Mouse (Mus musculus): ENCODE data around the gene Hspb2.

Gene Hspb2

GRCm38 (mm10) chr9:50732560-50732959 is 19.6 kb downstream of the Hspb2 start:
- POLR2A ChIA-PET = interaction anchor here in 1 of 4 experiments (1.1 to 2.3 kb wide), 3 partner anchors 9 to 35 kb away, joined by 3 to 7 read pairs (median 4); partner anchors contain the start of gene Fdxacb1
- CTCF ChIA-PET = interaction anchor here in 1 of 4 experiments (1.1 kb wide), 1 partner anchor 21 kb away, joined by 3 read pairs; no protein-coding TSS in a partner anchor

- CTCF ChIA-PET = interaction anchor here in 2 of 4 experiments (0.6 to 1.8 kb wide), 3 partner anchors 7 to 11 kb away, joined by 3 to 5 read pairs (median 3); partner anchors contain the start of gene Dixdc1 (in 1 of the 2)
Measured at GRCm38 (mm10) chr9:50729600-50729999, 22.6 kb downstream of the Hspb2 start.

GRCm38 (mm10) chr9:50727925-50728651 is 24.1 kb downstream of the Hspb2 start:
- POLR2A ChIA-PET = interaction anchor here in 3 of 4 experiments (0.7 to 5.9 kb wide), 22 partner anchors 9 to 46 kb away, joined by 3 to 23 read pairs (median 4); partner anchors contain the start of genes Dixdc1 (in 3 of the 3), 2310030G06Rik (in 2 of the 3) and Fdxacb1 (in 1 of the 3)
- CTCF ChIA-PET = interaction anchor here in 2 of 4 experiments (0.6 to 0.9 kb wide), 3 partner anchors 19 to 1194 kb away, joined by 3 read pairs; partner anchors contain the start of gene Fdxacb1 (in 1 of the 2)

More at GRCm38 (mm10) chr9:50729600-50729999, 22.6 kb downstream of the Hspb2 start:
- POLR2A ChIA-PET = interaction anchor here in 3 of 4 experiments (0.7 to 5.9 kb wide), 9 partner anchors 9 to 550 kb away, joined by 3 to 23 read pairs (median 6); partner anchors contain the start of genes Dixdc1 (in 2 of the 3), 2310030G06Rik (in 1 of the 3) and Fdxacb1 (in 1 of the 3)

GRCm38 (mm10) chr9:50727171-50727924 is 24.8 kb downstream of the Hspb2 start:
- CTCF ChIA-PET = interaction anchor here in 2 of 4 experiments (0.5 to 1.0 kb wide), 5 partner anchors 18 to 280 kb away, joined by 3 read pairs; partner anchors contain the start of genes Fdxacb1 (in 1 of the 2), Sdhd (in 1 of the 2) and Timm8b (in 1 of the 2)

GRCm38 (mm10) chr9:50725921-50726590 is 26.1 kb downstream of the Hspb2 start:
- POLR2A ChIA-PET = interaction anchor here in 3 of 4 experiments (0.6 to 5.9 kb wide), 10 partner anchors 8 to 42 kb away, joined by 3 to 23 read pairs (median 8); partner anchors contain the start of genes 2310030G06Rik (in 3 of the 3), Dixdc1 (in 2 of the 3) and Fdxacb1 (in 2 of the 3)
- CTCF ChIA-PET = interaction anchor here in 1 of 4 experiments (0.6 kb wide), 1 partner anchor 74 kb away, joined by 4 read pairs; no protein-coding TSS in a partner anchor

More at GRCm38 (mm10) chr9:50727171-50727924, 24.8 kb downstream of the Hspb2 start:
- POLR2A ChIA-PET = interaction anchor here in 3 of 4 experiments (0.6 to 5.9 kb wide), 26 partner anchors 8 to 272 kb away, joined by 3 to 23 read pairs (median 4); partner anchors contain the start of genes 2310030G06Rik (in 2 of the 3), Dixdc1 (in 2 of the 3), Fdxacb1 (in 2 of the 3) and Cryab (in 1 of the 3)

- ChIA-PET CTCF (interaction anchor here in 1 of 4 experiments (0.6 kb wide), 1 partner anchor 12 kb away, joined by 3 read pairs; no protein-coding TSS in a partner anchor), POLR2A (interaction anchor here in 2 of 4 experiments (0.5 to 0.9 kb wide), 2 partner anchors 27 to 28 kb away, joined by 3 read pairs; no protein-coding TSS in a partner anchor)
Measured at GRCm38 (mm10) chr9:50724661-50725330, 27.4 kb downstream of the Hspb2 start.

GRCm38 (mm10) chr9:50724147-50724546 is 28.0 kb downstream of the Hspb2 start:
- POLR2A ChIA-PET = interaction anchor here in 1 of 4 experiments (0.9 to 1.2 kb wide), 3 partner anchors 9 to 26 kb away, joined by 3 read pairs; no protein-coding TSS in a partner anchor

GRCm38 (mm10) chr9:50723406-50723805 is 28.7 kb downstream of the Hspb2 start:
- ChIA-PET POLR2A (interaction anchor here in 1 of 4 experiments (0.7 to 1.2 kb wide), 3 partner anchors 10 to 29 kb away, joined by 3 read pairs; no protein-coding TSS in a partner anchor), CTCF (no interaction called here)

More at GRCm38 (mm10) chr9:50724147-50724546, 28.0 kb downstream of the Hspb2 start:
- CTCF ChIA-PET = interaction anchor here in 1 of 4 experiments (0.6 kb wide), 1 partner anchor 13 kb away, joined by 3 read pairs; no protein-coding TSS in a partner anchor

- ChIA-PET POLR2A (interaction anchor here in 2 of 4 experiments (0.6 to 2.0 kb wide), 4 partner anchors 21 to 113 kb away, joined by 3 to 7 read pairs (median 4); no protein-coding TSS in a partner anchor), CTCF (interaction anchor here in 2 of 4 experiments (0.6 to 1.2 kb wide), 6 partner anchors 7 to 47 kb away, joined by 3 read pairs; partner anchors contain the start of genes Dixdc1 (in 1 of the 2) and Fdxacb1 (in 1 of the 2))
Measured at GRCm38 (mm10) chr9:50722451-50722911, 29.7 kb downstream of the Hspb2 start.

- ChIA-PET CTCF (interaction anchor here in 2 of 4 experiments (0.7 to 1.6 kb wide), 2 partner anchors 40 to 47 kb away, joined by 3 to 4 read pairs; partner anchors contain the start of gene Fdxacb1 (in 1 of the 2)), POLR2A (interaction anchor here in 2 of 4 experiments (1.1 to 2.0 kb wide), 5 partner anchors 9 to 47 kb away, joined by 3 to 8 read pairs (median 4); partner anchors contain the start of gene Fdxacb1 (in 1 of the 2))
Measured at GRCm38 (mm10) chr9:50721061-50721460, 31.1 kb downstream of the Hspb2 start.

GRCm38 (mm10) chr9:50718878-50719277 is 33.3 kb downstream of the Hspb2 start:
- ChIA-PET POLR2A (interaction anchor here in 3 of 4 experiments (0.7 to 2.2 kb wide), 7 partner anchors 8 to 21 kb away, joined by 3 to 15 read pairs (median 3); partner anchors contain the start of gene Dixdc1 (in 2 of the 3)), CTCF (no interaction called here)

GRCm38 (mm10) chr9:50714188-50714587 is 38.0 kb downstream of the Hspb2 start:
- ChIA-PET CTCF (no interaction called here), POLR2A (no interaction called here)

- POLR2A ChIA-PET = interaction anchor here in 2 of 4 experiments (0.5 to 1.0 kb wide), 4 partner anchors 9 to 1730 kb away, joined by 3 to 4 read pairs (median 4); partner anchors contain the start of gene Alg9 (in 1 of the 2)
- CTCF ChIA-PET = interaction anchor here in 2 of 4 experiments (0.8 to 1.2 kb wide), 3 partner anchors 12 to 35 kb away, joined by 3 to 4 read pairs (median 3); partner anchors contain the start of gene 2310030G06Rik (in 1 of the 2)
Measured at GRCm38 (mm10) chr9:50711337-50711736, 40.8 kb downstream of the Hspb2 start.

GRCm38 (mm10) chr9:50709108-50709507 is 43.0 kb downstream of the Hspb2 start:
- POLR2A ChIA-PET = interaction anchor here in 2 of 4 experiments (0.7 to 1.6 kb wide), 6 partner anchors 10 to 1306 kb away, joined by 3 to 7 read pairs (median 3); no protein-coding TSS in a partner anchor
- CTCF ChIA-PET = interaction anchor here in 3 of 4 experiments (0.6 to 1.5 kb wide), 4 partner anchors 9 to 37 kb away, joined by 3 to 4 read pairs (median 4); partner anchors contain the start of gene 2310030G06Rik (in 1 of the 3)

- ChIA-PET POLR2A (interaction anchor here in 1 of 4 experiments (0.8 to 1.0 kb wide), 2 partner anchors 23 to 63 kb away, joined by 3 read pairs; partner anchors contain the start of gene Fdxacb1), CTCF (interaction anchor here in 2 of 4 experiments (0.5 to 1.4 kb wide), 2 partner anchors 54 to 63 kb away, joined by 3 read pairs; partner anchors contain the start of gene Fdxacb1 (in 1 of the 2))
Measured at GRCm38 (mm10) chr9:50704907-50705306, 47.2 kb downstream of the Hspb2 start.
